Mouse (Mus musculus) hindbrain, postnatal 0 days (tissue): ENCODE measurements at regions not wholly inside any gene's neighbourhood (a gene's known extent, or its start where the extent isn't known, plus 50 kb on each side); places are given as distances from the start of the nearest gene placed in this dataset.

Experiments
- ATAC-seq: fragments of 200-750 bp; cut with Nextera tagmentation; 2 replicates; pipeline ENCODE4 v1.8.0; 2017; ENCODE audit warnings: mild to moderate bottlenecking, moderate TSS enrichment, moderate library complexity
- DNase-seq: peaks from one replicate; pipeline ENCODE4 v3.0.0-alpha.2; 2015; ENCODE audit warnings: low spot score
- H3K27ac ChIP-seq: fragments of 300-500 bp; sonication (generic); 2 replicates; pipeline ENCODE4 v1.5.1; 2014; ENCODE audit warnings: mild to moderate bottlenecking
- H3K27me3 ChIP-seq: fragments of 300-500 bp; sonication (generic); 2 replicates; pipeline ENCODE4 v1.6.1; 2014; ENCODE audit warnings: low read length, mixed read lengths; ENCODE audit not compliant: insufficient read depth
- H3K36me3 ChIP-seq: fragments of 300-500 bp; sonication (generic); 2 replicates; pipeline ENCODE4 v1.6.1; 2014; ENCODE audit warnings: low read length, mixed read lengths; ENCODE audit not compliant: insufficient read depth
- H3K4me1 ChIP-seq: fragments of 300-500 bp; sonication (generic); 2 replicates; pipeline ENCODE4 v1.6.1; 2014; ENCODE audit warnings: antibody characterized with exemption, low read length, mixed read lengths; ENCODE audit not compliant: insufficient read depth
- H3K4me2 ChIP-seq: fragments of 300-500 bp; sonication (generic); 2 replicates; pipeline ENCODE4 v1.6.1; 2014; ENCODE audit warnings: low read depth, mild to moderate bottlenecking, low read length, moderate library complexity, mixed read lengths
- H3K4me3 ChIP-seq: fragments of 300-500 bp; sonication (generic); 2 replicates; pipeline ENCODE4 v1.5.1; 2014; ENCODE audit warnings: low read length
- H3K9ac ChIP-seq: fragments of 300-500 bp; sonication (generic); replicated peaks from 2 replicates; pipeline ENCODE4 v1.6.1; 2014; ENCODE audit warnings: mild to moderate bottlenecking, low read length, moderate library complexity, mixed read lengths
- H3K9me3 ChIP-seq: fragments of 300-500 bp; sonication (generic); 2 replicates; pipeline ENCODE4 v1.6.1; 2016; ENCODE audit warnings: low read length, mixed read lengths
- CTCF ChIP-seq: IDR thresholded peaks from 2 replicates; pipeline ENCODE4 v1.5.1; 2016; ENCODE audit warnings: antibody characterized with exemption, control low read depth, low read depth
- WGBS: fragments of 180-500 bp; shearing (Covaris S2); extraction: QIAGEN DNeasy Blood & Tissue Kit; methylation state at CpG from one replicate; pipeline ENCODE4 v1.1.7; 2014; 5-methylcytosine and 5-hydroxymethylcytosine counted together

GRCm38 (mm10) chr6:7252286-7252685 lies 296.5 kb downstream of the Sdhaf3 start:
- no peak overlapping the region for H3K4me2 ChIP-seq
- ATAC-seq (no peak), DNase-seq (no peak)
- no peak overlapping the region for H3K27ac ChIP-seq
- H3K4me1 ChIP-seq = no peaks in the 10 kb centered on the region
- WGBS = 69% methylated on average over 7 of the region's 7 CpGs
- no peak overlapping the region for H3K9ac ChIP-seq
- no peaks in the 10 kb centered on the region for H3K9me3 ChIP-seq
- H3K27me3 ChIP-seq = no peaks in the 10 kb centered on the region
- H3K36me3 ChIP-seq = no peaks in the 10 kb centered on the region
- no peak for TF ChIP-seq CTCF
- H3K4me3 ChIP-seq = no peak overlapping the region

GRCm38 (mm10) chr6:7277431-7277830 lies 277.2 kb upstream of the Tac1 start:
- Histone ChIP-seq H3K36me3 (no peaks in the 10 kb centered on the region), H3K27me3 (no peaks in the 10 kb centered on the region), H3K4me3 (no peak overlapping the region), H3K4me1 (no peaks in the 10 kb centered on the region), H3K9ac (no peak overlapping the region), H3K9me3 (no peaks in the 10 kb centered on the region), H3K4me2 (no peak overlapping the region), H3K27ac (no peak overlapping the region)
- TF ChIP-seq CTCF = no peak
- WGBS = 61% methylated on average over 4 of the region's 4 CpGs
- DNase-seq = no peak
- no peak for ATAC-seq

GRCm38 (mm10) chr6:7306956-7307355 lies 247.7 kb upstream of the Tac1 start:
- H3K9me3 ChIP-seq = no peaks in the 10 kb centered on the region
- DNase-seq (no peak), ATAC-seq (no peak)
- no peak overlapping the region for H3K9ac ChIP-seq
- TF ChIP-seq CTCF = no peak
- H3K4me3 ChIP-seq = no peak overlapping the region
- no peak overlapping the region for H3K27ac ChIP-seq
- WGBS = 89% methylated on average over 1 of the region's 1 CpGs
- H3K4me1 ChIP-seq = no peaks in the 10 kb centered on the region
- no peaks in the 10 kb centered on the region for H3K36me3 ChIP-seq
- H3K27me3 ChIP-seq = no peaks in the 10 kb centered on the region
- H3K4me2 ChIP-seq = no peak overlapping the region

- TF ChIP-seq CTCF = no peak
- Histone ChIP-seq H3K27me3 (no peaks in the 10 kb centered on the region), H3K4me3 (no peak overlapping the region), H3K36me3 (no peaks in the 10 kb centered on the region), H3K9ac (no peak overlapping the region), H3K27ac (no peak overlapping the region), H3K4me1 (no peaks in the 10 kb centered on the region), H3K4me2 (no peak overlapping the region), H3K9me3 (no peaks in the 10 kb centered on the region)
- DNase-seq (no peak), ATAC-seq (no peak)
- 89% methylated on average over 3 of the region's 3 CpGs for WGBS
These were observed 241.2 kb upstream of the Tac1 start for GRCm38 (mm10) chr6:7313496-7313895.

GRCm38 (mm10) chr6:7326974-7327373 lies 227.7 kb upstream of the Tac1 start:
- ATAC-seq = no peak

GRCm38 (mm10) chr6:7356634-7357033 lies 198.0 kb upstream of the Tac1 start:
- 64% methylated on average over 2 of the region's 2 CpGs for WGBS
- Histone ChIP-seq H3K4me1 (no peaks in the 10 kb centered on the region), H3K9ac (no peak overlapping the region), H3K27ac (no peak overlapping the region), H3K4me3 (no peak overlapping the region), H3K36me3 (no peaks in the 10 kb centered on the region), H3K4me2 (no peak overlapping the region), H3K9me3 (no peaks in the 10 kb centered on the region), H3K27me3 (no peaks in the 10 kb centered on the region)
- ATAC-seq (no peak), DNase-seq (peak; percentile 23)
- no peak for TF ChIP-seq CTCF

More at GRCm38 (mm10) chr6:7326974-7327373, 227.7 kb upstream of the Tac1 start:
- no peak for DNase-seq
- H3K36me3 ChIP-seq = no peaks in the 10 kb centered on the region
- no peak for TF ChIP-seq CTCF
- H3K9me3 ChIP-seq = no peaks in the 10 kb centered on the region
- WGBS = 57% methylated on average over 4 of the region's 4 CpGs
- H3K27me3 ChIP-seq = no peaks in the 10 kb centered on the region
- no peaks in the 10 kb centered on the region for H3K4me1 ChIP-seq
- no peak overlapping the region for H3K4me2 ChIP-seq
- H3K9ac ChIP-seq = no peak overlapping the region
- no peak overlapping the region for H3K27ac ChIP-seq
- H3K4me3 ChIP-seq = no peak overlapping the region

GRCm38 (mm10) chr6:7367166-7367565 lies 187.5 kb upstream of the Tac1 start:
- Histone ChIP-seq H3K9me3 (no peaks in the 10 kb centered on the region), H3K36me3 (no peaks in the 10 kb centered on the region), H3K27me3 (no peaks in the 10 kb centered on the region), H3K4me2 (no peak overlapping the region), H3K4me1 (no peaks in the 10 kb centered on the region), H3K27ac (no peak overlapping the region), H3K4me3 (no peak overlapping the region), H3K9ac (no peak overlapping the region)
- 82% methylated on average over 1 of the region's 1 CpGs for WGBS
- no peak for DNase-seq
- ATAC-seq = no peak
- TF ChIP-seq CTCF = no peak
